Mouse (Mus musculus): ENCODE results near the gene 5730596B20Rik.

DNA sequence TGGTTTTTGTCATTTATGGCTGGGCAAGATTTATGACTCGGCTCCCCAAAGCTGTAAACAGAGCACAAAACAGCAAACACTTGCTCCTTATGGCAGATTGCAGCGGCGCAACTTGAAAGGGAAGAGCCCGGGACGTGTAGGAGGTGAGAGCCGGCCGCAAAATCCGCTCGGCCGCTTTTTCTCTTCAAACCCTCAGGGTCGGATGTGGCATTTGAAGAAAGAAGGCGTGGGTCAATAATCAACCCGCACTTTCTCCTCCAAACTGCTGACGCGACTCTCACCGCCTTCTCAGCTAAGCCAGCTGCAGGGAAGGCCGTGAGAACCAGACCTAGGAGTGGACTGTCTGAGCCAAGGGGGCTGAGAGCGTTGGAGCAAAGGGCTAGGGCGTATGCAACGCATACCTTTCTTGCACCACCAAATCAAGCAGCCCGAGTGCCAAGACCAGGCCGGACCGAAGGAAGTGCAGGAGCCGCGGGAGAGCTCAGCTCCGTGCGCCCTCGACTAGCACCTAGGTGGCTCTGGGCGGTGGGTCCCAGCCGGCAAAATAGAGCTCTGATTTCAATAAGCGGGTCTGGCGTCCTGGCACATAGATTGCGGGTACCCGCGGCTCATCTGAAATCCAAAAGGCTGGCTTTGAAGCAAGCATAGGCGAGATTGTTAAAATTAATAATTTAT lies at the start of gene 5730596B20Rik:
- TF ChIP-seq CTCF (IDR thresholded peaks at IDR 0.05; ENCODE audit: extremely low read depth, insufficient read depth, low read length) (no peak), POLR2A (IDR thresholded peaks at IDR 0.05; ENCODE audit: extremely low read depth, insufficient read depth, low read length) (no peak)

All from cortical plate, adult 2 months (tissue).